Mouse (Mus musculus) heart, adult 2 months (tissue): ENCODE measurements around the gene Ttc16. TPM values are rescaled to one million over a fixed set of nuclear protein-coding genes. Genes with fewer than 3 reads are reported as not detected.

ENCODE experiments used
- DNase-seq, 2 experiments: peaks; one replicate each; pipeline ENCODE4 v3.0.0; 2021
- H3K27ac ChIP-seq: fragments of 200-600 bp; 2 replicates; pipeline ENCODE4 v1.8.1; 2022
- H3K27me3 ChIP-seq: fragments of 200-500 bp; 2 replicates; pipeline ENCODE4 v1.6.1; 2012; ENCODE audit warnings: mild to moderate bottlenecking, low read length, inconsistent platforms, mixed read lengths; ENCODE audit not compliant: control insufficient read depth, insufficient read depth
- H3K36me3 ChIP-seq: fragments of 200-500 bp; 2 replicates; pipeline ENCODE4 v1.6.1; 2012; ENCODE audit warnings: low read length, inconsistent platforms; ENCODE audit not compliant: control insufficient read depth, insufficient read depth
- H3K4me1 ChIP-seq: fragments of 200-500 bp; 2 replicates; pipeline ENCODE4 v1.6.1; 2011; ENCODE audit warnings: low read length; ENCODE audit not compliant: control insufficient read depth, insufficient read depth
- H3K4me3 ChIP-seq: fragments of 200-600 bp; 2 replicates; pipeline ENCODE4 v1.8.1; 2022
- H3K79me2 ChIP-seq: fragments of 200-500 bp; replicated peaks from 2 replicates; pipeline ENCODE4 v1.6.1; 2012; ENCODE audit warnings: mild to moderate bottlenecking, inconsistent platforms, low read length, moderate library complexity, mixed read lengths; ENCODE audit not compliant: control insufficient read depth, insufficient read depth
- H3K9ac ChIP-seq: fragments of 200-500 bp; 2 replicates; pipeline ENCODE4 v1.6.1; 2012; ENCODE audit warnings: low read depth, mild to moderate bottlenecking, control low read depth, inconsistent platforms, low read length, mixed read lengths
- CTCF ChIP-seq: fragments of 200-600 bp; IDR thresholded peaks from 2 replicates; pipeline ENCODE4 v1.8.1; 2022; ENCODE audit warnings: antibody characterized with exemption, mild to moderate bottlenecking, moderate library complexity
- EP300 ChIP-seq: fragments of 200-500 bp; IDR thresholded peaks from 2 replicates; pipeline ENCODE4 v1.6.1; 2011; ENCODE audit warnings: low read depth, low read length, control low read depth; ENCODE audit not compliant: insufficient read depth
- POLR2A ChIP-seq: fragments of 200-500 bp; IDR thresholded peaks from 2 replicates; pipeline ENCODE4 v1.6.1; 2011; ENCODE audit warnings: mild to moderate bottlenecking, low read depth, low read length, control low read depth; ENCODE audit not compliant: insufficient read depth
- WGBS: fragments of 180-500 bp; shearing (Covaris S2); methylation state at CpG from one replicate; pipeline ENCODE4 v1.1.7; 2018; 5-methylcytosine and 5-hydroxymethylcytosine counted together
- intact Hi-C: fragments of 180-260 bp; cut with DNase I; formaldehyde crosslinking; loops from one replicate; pipeline ENCODE4 v1.15.1; 2025
- polyA plus RNA-seq: library from polyadenylated mRNA; depleted of rRNA; stranded (reverse); fragments of >200 nt; gene quantifications from 2 replicates; pipeline ENCODE4 v1.2.3, GENCODE M21; 2012
- total RNA-seq, 2 experiments: library from RNA; stranded (reverse); gene quantifications; 2 replicates each; pipeline ENCODE4 v1.2.3; 2021

Ttc16 gene
- total and polyA plus RNA-seq, 3 experiments: 0.10 to 0.98 (median 0.11) TPM

- Histone ChIP-seq H3K4me1 (no peaks in the 10 kb centered on the region; the same call in 1 of the 2 replicates), H3K9ac (no peak overlapping the region), H3K79me2 (no peaks in the 10 kb centered on the region), H3K27ac (no peak overlapping the region), H3K36me3 (no peaks in the 10 kb centered on the region), H3K27me3 (no peaks in the 10 kb centered on the region), H3K4me3 (no peak overlapping the region)
- TF ChIP-seq EP300 (no peak), POLR2A (no peak), CTCF (no peak)
- DNase-seq: no peak
- WGBS: 83% methylated on average over 8 of the region's 8 CpGs
- intact Hi-C loops: no loop called here
Observed at GRCm38 (mm10) chr2:32772626-32773279, 2.7 kb downstream of the Ttc16 start.

DNA sequence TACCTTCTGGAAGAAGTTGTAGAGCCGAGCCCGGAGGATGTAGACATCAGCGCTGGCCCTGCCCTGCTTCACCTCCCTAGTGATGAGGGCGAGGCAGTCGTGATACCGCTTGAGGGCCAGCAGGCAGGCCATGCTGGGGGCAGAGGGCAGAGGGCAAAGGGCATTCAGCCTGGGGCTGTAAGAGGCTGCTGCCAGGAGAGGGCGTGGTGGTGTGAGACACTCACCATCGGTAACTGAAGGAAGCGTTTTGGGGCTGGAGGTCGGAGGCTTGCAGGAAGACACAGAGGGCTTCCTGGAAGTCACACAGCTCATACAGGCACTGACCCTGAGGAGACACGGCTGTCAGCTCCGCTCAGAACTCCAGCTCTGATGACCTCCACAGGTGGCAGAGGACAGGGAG is 3.5 kb downstream of the Ttc16 start:
- intact Hi-C loops: no loop called here
- no peak for TF ChIP-seq POLR2A
- TF ChIP-seq CTCF: no peak
- no peak for TF ChIP-seq EP300
- H3K9ac ChIP-seq: no peak overlapping the region
- H3K4me1 ChIP-seq: no peaks in the 10 kb centered on the region; the same call in 1 of the 2 replicates
- 30% methylated on average over 12 of the region's 12 CpGs for WGBS
- H3K36me3 ChIP-seq: no peaks in the 10 kb centered on the region
- no peaks in the 10 kb centered on the region for H3K27me3 ChIP-seq
- H3K79me2 ChIP-seq: no peaks in the 10 kb centered on the region
- no peak overlapping the region for H3K4me3 ChIP-seq
- no peak for DNase-seq
- no peak overlapping the region for H3K27ac ChIP-seq

- no peak for TF ChIP-seq POLR2A
- TF ChIP-seq CTCF: no peak
- TF ChIP-seq EP300: no peak
- no peaks in the 10 kb centered on the region for H3K79me2 ChIP-seq
- H3K27me3 ChIP-seq: no peaks in the 10 kb centered on the region
- WGBS: 91% methylated on average over 5 of the region's 5 CpGs
- H3K36me3 ChIP-seq: no peaks in the 10 kb centered on the region
- H3K4me1 ChIP-seq: no peaks in the 10 kb centered on the region
- no peak for DNase-seq
- H3K27ac ChIP-seq: no peak overlapping the region
- intact Hi-C loops: no loop called here
- no peak overlapping the region for H3K4me3 ChIP-seq
- H3K9ac ChIP-seq: no peak overlapping the region
Observed at GRCm38 (mm10) chr2:32769327-32770085, 5.9 kb downstream of the Ttc16 start.

DNA sequence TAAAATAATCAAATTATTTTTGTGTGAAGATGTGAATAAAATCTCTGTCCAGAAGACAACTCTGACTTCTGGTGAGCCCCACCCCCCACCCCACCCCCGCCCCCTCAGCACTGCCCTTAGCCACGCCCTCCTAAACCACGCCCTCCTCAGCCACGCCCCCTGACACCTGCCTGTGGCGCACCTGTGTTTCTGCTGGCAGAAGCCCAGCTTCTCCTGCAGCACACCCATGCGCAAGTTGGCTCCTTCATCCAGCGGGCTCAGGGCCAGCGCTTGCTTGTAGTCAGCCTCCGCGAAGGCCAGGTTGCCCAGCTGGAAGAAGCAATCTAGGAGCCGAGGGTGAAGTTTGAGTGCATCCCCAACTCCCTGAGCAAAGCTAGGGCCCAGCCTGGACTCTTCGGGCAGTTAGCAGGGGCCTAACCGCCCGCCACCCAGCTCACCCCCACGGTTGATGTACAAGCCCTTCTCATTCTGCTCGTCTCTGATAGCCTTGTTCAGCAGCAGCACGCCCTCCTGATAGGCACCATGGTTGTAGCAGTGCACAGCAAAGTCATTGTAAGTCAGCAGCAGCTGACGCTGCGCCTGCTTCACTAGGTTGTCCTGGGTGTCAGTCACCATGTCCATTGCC is 6.7 kb downstream of the Ttc16 start:
- intact Hi-C loops: no loop called here

GRCm38 (mm10) chr2:32767241-32767640 is 8.2 kb downstream of the Ttc16 start:
- WGBS: 58% methylated on average over 12 of the region's 12 CpGs
- Histone ChIP-seq H3K4me1 (no peaks in the 10 kb centered on the region), H3K27me3 (no peaks in the 10 kb centered on the region), H3K4me3 (no peak overlapping the region), H3K27ac (no peak overlapping the region), H3K9ac (no peak overlapping the region), H3K36me3 (no peaks in the 10 kb centered on the region), H3K79me2 (no peaks in the 10 kb centered on the region)
- intact Hi-C loops: no loop called here
- no peak for DNase-seq
- TF ChIP-seq EP300 (no peak), POLR2A (no peak), CTCF (no peak)

More for the DNA sequence above, 6.7 kb downstream of the Ttc16 start:
- H3K79me2 ChIP-seq: no peaks in the 10 kb centered on the region
- H3K36me3 ChIP-seq: no peaks in the 10 kb centered on the region
- WGBS: 57% methylated on average over 19 of the region's 19 CpGs
- no peak for DNase-seq
- no peaks in the 10 kb centered on the region for H3K27me3 ChIP-seq
- TF ChIP-seq CTCF (no peak), POLR2A (no peak), EP300 (no peak)
- no peak overlapping the region for H3K4me3 ChIP-seq
- no peak overlapping the region for H3K9ac ChIP-seq
- H3K4me1 ChIP-seq: no peaks in the 10 kb centered on the region
- no peak overlapping the region for H3K27ac ChIP-seq

GRCm38 (mm10) chr2:32763353-32763752 is 12.1 kb downstream of the Ttc16 start:
- WGBS: 79% methylated on average over 3 of the region's 3 CpGs
- H3K9ac ChIP-seq: no peak overlapping the region
- no peaks in the 10 kb centered on the region for H3K79me2 ChIP-seq
- TF ChIP-seq POLR2A (no peak), CTCF (peak; percentile 24; the same call in 1 of the 2 replicates)
- no peak for DNase-seq
- H3K27me3 ChIP-seq: no peaks in the 10 kb centered on the region
- no peak overlapping the region for H3K4me3 ChIP-seq
- intact Hi-C loops: no loop called here
- H3K36me3 ChIP-seq: no peaks in the 10 kb centered on the region
- no peaks in the 10 kb centered on the region for H3K4me1 ChIP-seq
- no peak overlapping the region for H3K27ac ChIP-seq
